Mouse (Mus musculus): ENCODE measurements around the gene Limd1. TPM values are rescaled to one million over a fixed set of nuclear protein-coding genes. Genes with fewer than 3 reads are reported as not detected.

Limd1 gene
- polyA plus RNA-seq, 1 experiment from 2014 or later, result 50.2 TPM

GRCm38 (mm10) chr9:123536613-123537012 is 58.1 kb downstream of the Limd1 start:
- H3K9ac ChIP-seq, result no peak overlapping the region
- 96% methylated on average over 2 of the region's 2 CpGs for WGBS
- ATAC-seq (ENCODE audit: insufficient number of reproducible peaks, insufficient read depth, low FRiP score, low TSS enrichment, low read depth), result no peak

GRCm38 (mm10) chr9:123538189-123538588 is 59.7 kb downstream of the Limd1 start:
- Histone ChIP-seq H3K4me1 (no peaks in the 10 kb centered on the region), H3K4me3 (no peak overlapping the region), H3K27me3 (no peaks in the 10 kb centered on the region), H3K36me3 (peaks cover 8% of the 10 kb centered on the region), H3K4me2 (no peak overlapping the region), H3K27ac (no peak overlapping the region), H3K9ac (no peak overlapping the region), H3K9me3 (no peaks in the 10 kb centered on the region)
- no peak for ATAC-seq (ENCODE audit: insufficient number of reproducible peaks, insufficient read depth, low FRiP score, low TSS enrichment, low read depth)
- WGBS, result 76% methylated on average over 4 of the region's 4 CpGs

More at GRCm38 (mm10) chr9:123536613-123537012, 58.1 kb downstream of the Limd1 start:
- peaks cover 5% of the 10 kb centered on the region for H3K4me1 ChIP-seq
- no peak overlapping the region for H3K4me3 ChIP-seq
- no peaks in the 10 kb centered on the region for H3K9me3 ChIP-seq
- H3K4me2 ChIP-seq, result no peak overlapping the region
- no peaks in the 10 kb centered on the region for H3K27me3 ChIP-seq
- H3K36me3 ChIP-seq, result 0 out of 2 replicates have a peak, but pooled peaks cover 3% of the 10 kb centered on the region
- H3K27ac ChIP-seq, result no peak overlapping the region

- Histone ChIP-seq H3K27me3 (no peaks in the 10 kb centered on the region), H3K9me3 (no peaks in the 10 kb centered on the region), H3K27ac (no peak overlapping the region), H3K36me3 (peaks cover 17% of the 10 kb centered on the region), H3K4me2 (no peak overlapping the region), H3K4me1 (no peaks in the 10 kb centered on the region), H3K9ac (no peak overlapping the region), H3K4me3 (no peak overlapping the region)
- 55% methylated on average over 1 of the region's 1 CpGs for WGBS
- no peak for ATAC-seq (ENCODE audit: insufficient number of reproducible peaks, insufficient read depth, low FRiP score, low TSS enrichment, low read depth)
These were observed 60.6 kb downstream of the Limd1 start for GRCm38 (mm10) chr9:123539093-123539492.

GRCm38 (mm10) chr9:123539823-123540222 is 61.3 kb downstream of the Limd1 start:
- no peak for ATAC-seq (ENCODE audit: insufficient number of reproducible peaks, insufficient read depth, low FRiP score, low TSS enrichment, low read depth)
- H3K9ac ChIP-seq, result no peak overlapping the region
- H3K4me2 ChIP-seq, result no peak overlapping the region
- no peak overlapping the region for H3K4me3 ChIP-seq
- H3K36me3 ChIP-seq, result peaks cover 17% of the 10 kb centered on the region
- no peak overlapping the region for H3K27ac ChIP-seq
- no peaks in the 10 kb centered on the region for H3K9me3 ChIP-seq
- H3K27me3 ChIP-seq, result no peaks in the 10 kb centered on the region
- no peaks in the 10 kb centered on the region for H3K4me1 ChIP-seq
- 84% methylated on average over 2 of the region's 2 CpGs for WGBS

GRCm38 (mm10) chr9:123554599-123554998 is 76.1 kb downstream of the Limd1 start:
- Histone ChIP-seq H3K9me3 (no peaks in the 10 kb centered on the region), H3K9ac (no peak overlapping the region), H3K27me3 (no peaks in the 10 kb centered on the region), H3K4me3 (no peak overlapping the region), H3K36me3 (peaks cover 91% of the 10 kb centered on the region), H3K4me2 (no peak overlapping the region), H3K27ac (no peak overlapping the region), H3K4me1 (no peaks in the 10 kb centered on the region)
- 19% methylated on average over 3 of the region's 3 CpGs for WGBS
- no peak for ATAC-seq (ENCODE audit: insufficient number of reproducible peaks, insufficient read depth, low FRiP score, low TSS enrichment, low read depth)

Other genes with a start within 250 kb of the Limd1 start
- gene Tmem158, start 217.9 kb upstream of the Limd1 start, polyA plus RNA-seq (2015; fragmentation: Nextera tagmentation; extraction: Ambion mirVana), result 7.2 and 7.8 TPM in 2 replicates
- 1,079 and 1,205 TPM in 2 replicates for gene Lars2, start 111.8 kb upstream of the Limd1 start, polyA plus RNA-seq (2015; fragmentation: Nextera tagmentation; extraction: Ambion mirVana)
- 42.8 and 49.3 TPM in 2 replicates for gene Sacm1l, start 51.1 kb downstream of the Limd1 start, polyA plus RNA-seq (2015; fragmentation: Nextera tagmentation; extraction: Ambion mirVana)
- 0.18 and 0.36 TPM in 2 replicates for gene Slc6a20b, start 153.9 kb downstream of the Limd1 start, polyA plus RNA-seq (2015; fragmentation: Nextera tagmentation; extraction: Ambion mirVana)
- gene Ccr9, start 199.7 kb downstream of the Limd1 start, polyA plus RNA-seq (2015; fragmentation: Nextera tagmentation; extraction: Ambion mirVana), result 0.14 and 0.26 TPM in 2 replicates
- 0.08 and 0.66 TPM in 2 replicates for gene Slc6a20a, start 200.2 kb downstream of the Limd1 start, polyA plus RNA-seq (2015; fragmentation: Nextera tagmentation; extraction: Ambion mirVana)
- 61.6 and 65.8 TPM in 2 replicates for gene Lztfl1, start 239.0 kb downstream of the Limd1 start, polyA plus RNA-seq (2015; fragmentation: Nextera tagmentation; extraction: Ambion mirVana)